Mouse (Mus musculus) cerebellum, adult 9-10 months (tissue): Measurements from ENCODE around the gene Nsmf.

Experiments used
- DNase-seq: peaks from one replicate; pipeline ENCODE4 v3.0.0; 2022

Nsmf gene

GRCm38 (mm10) chr2:25088636-25089035 is 34.5 kb downstream of the Nsmf start:
- no peak for DNase-seq

DNA sequence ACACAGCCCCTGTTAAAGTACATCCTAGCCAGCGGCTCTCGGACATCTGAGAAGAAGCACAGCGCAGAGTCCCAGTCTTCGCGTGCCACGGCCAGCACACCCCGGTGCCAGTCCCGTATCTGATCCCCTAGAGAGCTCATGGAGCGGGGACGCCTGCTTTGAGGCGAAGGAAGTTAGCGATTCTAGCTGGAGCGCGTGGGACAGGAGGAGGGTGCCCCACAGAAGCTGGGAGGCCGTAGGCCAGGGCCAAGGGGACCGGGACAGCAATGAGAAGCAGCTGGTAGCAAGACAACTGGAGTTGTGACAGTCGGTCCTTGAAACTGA is 40.6 kb downstream of the Nsmf start:
- no peak for DNase-seq

GRCm38 (mm10) chr2:25095109-25095850 is 41.1 kb downstream of the Nsmf start, which contains the start of gene Noxa1:
TSS of gene Noxa1 (minus strand) at chr2:25095149.
- no peak for DNase-seq

DNA sequence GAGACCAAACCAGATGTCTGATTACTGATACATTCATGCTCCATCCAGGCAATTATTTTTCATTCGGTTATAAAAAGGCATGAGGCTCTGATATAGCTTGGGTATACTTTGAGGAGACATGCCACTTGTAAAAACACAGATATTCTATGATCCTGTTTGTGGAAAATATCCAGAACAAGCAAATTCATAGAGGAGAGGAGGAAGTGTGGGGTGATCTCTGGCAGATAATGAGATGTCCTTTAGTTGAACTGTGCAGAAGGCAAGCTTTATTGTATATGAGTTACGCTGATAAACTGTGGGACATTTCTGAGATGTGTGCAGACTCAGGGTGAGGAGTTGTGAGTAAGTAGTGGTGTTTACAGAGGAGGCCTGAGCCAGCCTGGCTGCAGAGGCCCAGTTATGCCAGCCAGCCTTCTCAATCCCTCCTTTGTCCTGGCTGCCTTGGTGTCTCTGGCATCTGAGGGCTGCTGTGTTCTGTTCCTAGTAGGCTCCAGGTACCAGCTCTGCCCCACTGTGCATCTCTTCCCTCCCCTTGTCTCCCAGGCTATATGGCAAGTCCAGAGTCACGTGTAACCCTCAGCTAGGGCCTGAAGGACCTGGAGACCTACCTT is 44.0 kb downstream of the Nsmf start:
- no peak for DNase-seq

DNA sequence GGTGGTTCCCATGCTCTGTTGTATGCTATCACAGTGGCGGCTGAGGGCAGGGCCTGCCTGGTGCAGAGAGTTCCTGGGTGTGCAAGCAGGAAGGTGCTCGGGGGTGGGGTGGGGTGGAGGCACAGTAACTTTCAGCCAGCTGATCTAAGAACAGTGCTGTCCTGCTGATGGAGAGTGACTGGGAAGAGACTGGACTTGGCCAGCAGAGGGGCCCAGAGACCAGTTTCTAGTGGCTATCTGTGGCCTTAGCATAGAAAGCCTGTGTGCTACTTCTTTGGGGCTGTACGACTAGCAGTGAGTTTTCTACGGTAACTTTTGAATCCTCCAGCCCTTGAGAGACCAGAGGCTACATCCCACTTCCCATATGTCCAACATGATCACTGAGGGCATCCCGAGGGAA is 44.8 kb downstream of the Nsmf start:
- no peak for DNase-seq

- no peak for DNase-seq
These were observed 45.5 kb downstream of the Nsmf start for GRCm38 (mm10) chr2:25099703-25100102.

DNA sequence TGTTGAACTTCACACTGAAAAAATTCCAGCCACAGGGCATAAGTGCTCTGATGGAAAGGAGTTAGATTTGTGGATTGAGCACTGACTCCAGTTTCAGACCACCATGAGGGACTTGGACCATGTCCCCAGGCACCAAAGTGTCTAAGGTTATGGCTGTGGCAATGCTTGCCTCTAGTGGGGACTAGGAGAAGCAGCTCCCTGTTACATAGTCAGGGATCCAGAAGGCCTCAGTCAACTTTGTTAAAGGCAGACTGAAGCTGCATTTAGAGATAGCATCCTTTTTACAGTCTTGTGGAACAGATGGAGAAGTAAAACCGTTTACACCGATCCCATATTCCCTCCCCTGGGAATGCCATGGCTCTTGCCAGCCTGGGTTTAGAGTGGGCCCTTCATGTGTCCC is 50.0 kb downstream of the Nsmf start:
- no peak for DNase-seq

DNA sequence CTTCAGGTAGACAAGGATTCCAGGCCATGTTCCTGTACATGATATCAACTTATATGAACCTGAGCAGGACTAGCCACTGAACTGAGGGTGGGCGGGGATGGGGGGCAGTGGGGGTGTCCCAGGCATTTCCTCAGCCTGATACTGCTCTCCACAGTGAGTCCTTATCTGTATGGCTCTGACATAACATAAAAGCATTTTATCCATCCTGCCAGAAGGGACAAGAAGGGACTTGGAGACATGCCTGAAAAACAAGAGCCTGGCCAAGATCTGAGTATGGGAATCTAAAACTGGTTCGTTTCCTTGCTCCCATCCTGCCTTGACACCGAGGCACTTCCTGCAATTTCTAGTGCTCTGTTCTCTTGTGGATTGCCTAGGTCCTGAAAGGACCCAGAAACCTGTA is 51.9 kb downstream of the Nsmf start:
- DNase-seq, result no peak

DNA sequence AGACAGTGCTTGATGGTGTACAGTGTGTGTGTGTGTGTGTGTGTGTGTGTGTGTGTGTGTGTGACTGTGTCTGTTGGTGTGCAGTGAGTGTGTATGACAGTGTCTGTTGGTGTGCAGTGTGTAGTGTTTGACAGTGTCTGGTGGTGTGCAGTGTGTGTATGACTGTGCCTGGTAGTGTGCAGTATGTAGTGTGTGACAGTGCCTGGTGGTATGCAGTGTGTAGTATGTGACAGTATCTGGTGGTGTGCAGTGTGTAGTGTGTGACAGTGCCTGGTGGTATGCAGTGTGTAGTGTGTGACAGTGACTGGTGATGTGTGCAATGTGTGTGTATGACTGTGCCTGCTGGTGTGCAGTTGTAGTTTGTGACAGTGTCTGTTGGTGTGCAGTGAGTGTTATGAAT is 55.3 kb downstream of the Nsmf start:
- no peak for DNase-seq

DNA sequence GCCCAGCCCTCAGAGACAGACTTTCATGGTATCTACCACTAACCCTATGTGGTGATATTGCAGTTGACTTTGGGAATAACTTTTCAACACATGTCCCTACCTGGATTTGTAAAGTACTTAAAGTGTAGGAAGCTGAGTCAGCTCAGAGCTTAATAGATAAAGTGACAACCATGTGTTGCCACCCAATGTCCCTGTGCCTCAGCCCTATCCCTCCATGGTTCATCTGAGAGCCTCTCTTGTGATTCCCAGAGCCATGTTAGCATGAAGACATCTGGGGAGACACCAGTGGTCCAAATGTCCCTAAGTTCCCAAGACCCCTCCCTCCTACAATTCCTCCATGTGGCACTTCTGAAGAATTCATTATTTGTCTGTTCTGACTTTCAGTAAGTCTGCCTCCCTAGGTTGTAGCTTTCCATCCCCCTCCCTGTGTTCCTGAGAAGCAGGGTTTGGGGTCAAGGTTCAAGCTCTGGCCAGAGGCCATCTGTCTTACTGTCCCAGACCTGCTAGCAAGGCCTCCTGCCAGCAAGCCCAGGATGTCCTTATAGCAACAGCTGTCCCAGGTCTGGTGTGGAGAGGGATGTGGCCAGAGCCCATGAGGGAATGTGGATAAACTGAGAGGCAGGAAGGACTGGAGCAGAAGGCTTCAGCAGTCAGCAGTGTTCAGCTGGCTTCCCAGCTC is 56.5 kb downstream of the Nsmf start:
- no peak for DNase-seq

DNA sequence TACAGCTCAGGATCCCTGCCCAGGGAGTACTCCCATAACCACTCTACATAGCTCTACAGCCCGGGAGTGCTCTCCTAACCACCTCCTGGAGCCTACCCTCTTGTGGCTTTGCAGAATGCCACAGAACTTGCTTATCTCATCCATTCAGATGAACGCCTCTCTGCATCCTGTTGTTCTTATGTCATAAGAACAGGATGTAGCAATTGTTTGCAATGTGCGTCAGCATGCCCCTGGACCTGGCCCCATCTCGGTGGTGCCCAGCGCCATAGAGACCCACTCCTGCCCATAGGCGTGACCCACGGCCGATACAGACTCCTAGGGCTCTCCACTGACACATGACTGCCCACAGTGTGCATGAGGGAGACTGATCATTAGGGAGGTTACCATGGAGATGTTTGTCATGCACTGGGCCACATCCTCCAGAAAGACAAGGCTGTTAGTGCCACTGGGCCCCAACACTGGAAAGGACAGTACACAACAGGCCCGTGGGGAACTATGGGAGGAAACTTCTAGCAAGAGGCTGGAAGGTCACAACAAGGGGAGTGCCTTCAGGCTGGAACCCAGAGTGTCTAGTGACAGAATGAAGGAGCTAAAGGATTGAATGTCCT is 57.1 kb downstream of the Nsmf start:
- no peak for DNase-seq
